Mouse (Mus musculus) embryonic facial prominence, embryonic 14.5 days (tissue): ENCODE measurements around the gene Ptpn6. TPM values are rescaled to one million over a fixed set of nuclear protein-coding genes. Genes with fewer than 3 reads are reported as not detected.
A peak's percentile ranks its signal among the peaks of the same experiment; 100 is the strongest.

Experiments used
- ATAC-seq: fragments of 200-750 bp; cut with Nextera tagmentation; 2 replicates; pipeline ENCODE4 v1.8.0; 2017; ENCODE audit warnings: low read depth, moderate number of reproducible peaks, moderate TSS enrichment
- DNase-seq: peaks from one replicate; pipeline ENCODE4 v3.0.0-alpha.2; 2015; ENCODE audit warnings: low spot score
- H3K27ac ChIP-seq: fragments of 300-500 bp; sonication (generic); replicated peaks from 2 replicates; pipeline ENCODE4 v1.5.1; 2014; ENCODE audit warnings: low read depth, mild to moderate bottlenecking, low read length, moderate library complexity
- H3K27me3 ChIP-seq: fragments of 300-500 bp; sonication (generic); replicated peaks from 2 replicates; pipeline ENCODE4 v1.6.1; 2014; ENCODE audit warnings: low read length; ENCODE audit not compliant: control insufficient read depth, insufficient read depth
- H3K36me3 ChIP-seq: fragments of 300-500 bp; sonication (generic); 2 replicates; pipeline ENCODE4 v1.6.1; 2014; ENCODE audit warnings: low read length, mixed read lengths; ENCODE audit not compliant: control insufficient read depth, insufficient read depth
- H3K4me1 ChIP-seq: fragments of 300-500 bp; sonication (generic); 2 replicates; pipeline ENCODE4 v1.6.1; 2014; ENCODE audit warnings: antibody characterized with exemption, low read length; ENCODE audit not compliant: control insufficient read depth, insufficient read depth
- H3K4me2 ChIP-seq: fragments of 300-500 bp; sonication (generic); 2 replicates; pipeline ENCODE4 v1.6.1; 2014; ENCODE audit warnings: low read depth, mild to moderate bottlenecking, low read length, moderate library complexity, mixed read lengths
- H3K4me3 ChIP-seq: fragments of 300-500 bp; sonication (generic); 2 replicates; pipeline ENCODE4 v1.5.1; 2014; ENCODE audit warnings: low read depth, mild to moderate bottlenecking, low read length
- H3K9ac ChIP-seq: fragments of 300-500 bp; sonication (generic); 2 replicates; pipeline ENCODE4 v1.6.1; 2014; ENCODE audit warnings: low read depth, mild to moderate bottlenecking, low read length, moderate library complexity, mixed read lengths
- H3K9me3 ChIP-seq: fragments of 300-500 bp; sonication (generic); 2 replicates; pipeline ENCODE4 v1.6.1; 2016; ENCODE audit warnings: low read length; ENCODE audit not compliant: control insufficient read depth
- WGBS: fragments of 180-500 bp; shearing (Covaris S2); extraction: QIAGEN DNeasy Blood & Tissue Kit; methylation state at CpG from one replicate; pipeline ENCODE4 v1.1.7; 2014; 5-methylcytosine and 5-hydroxymethylcytosine counted together
- polyA plus RNA-seq: library from polyadenylated mRNA; unstranded; fragments of >200 nt; fragmentation: Nextera tagmentation; extraction: Ambion mirVana; gene quantifications from 2 replicates; pipeline ENCODE4 v1.2.1, GENCODE M21; 2014

Gene Ptpn6
- polyA plus RNA-seq, 1 experiment from 2014 or later = 14.3 TPM

DNA sequence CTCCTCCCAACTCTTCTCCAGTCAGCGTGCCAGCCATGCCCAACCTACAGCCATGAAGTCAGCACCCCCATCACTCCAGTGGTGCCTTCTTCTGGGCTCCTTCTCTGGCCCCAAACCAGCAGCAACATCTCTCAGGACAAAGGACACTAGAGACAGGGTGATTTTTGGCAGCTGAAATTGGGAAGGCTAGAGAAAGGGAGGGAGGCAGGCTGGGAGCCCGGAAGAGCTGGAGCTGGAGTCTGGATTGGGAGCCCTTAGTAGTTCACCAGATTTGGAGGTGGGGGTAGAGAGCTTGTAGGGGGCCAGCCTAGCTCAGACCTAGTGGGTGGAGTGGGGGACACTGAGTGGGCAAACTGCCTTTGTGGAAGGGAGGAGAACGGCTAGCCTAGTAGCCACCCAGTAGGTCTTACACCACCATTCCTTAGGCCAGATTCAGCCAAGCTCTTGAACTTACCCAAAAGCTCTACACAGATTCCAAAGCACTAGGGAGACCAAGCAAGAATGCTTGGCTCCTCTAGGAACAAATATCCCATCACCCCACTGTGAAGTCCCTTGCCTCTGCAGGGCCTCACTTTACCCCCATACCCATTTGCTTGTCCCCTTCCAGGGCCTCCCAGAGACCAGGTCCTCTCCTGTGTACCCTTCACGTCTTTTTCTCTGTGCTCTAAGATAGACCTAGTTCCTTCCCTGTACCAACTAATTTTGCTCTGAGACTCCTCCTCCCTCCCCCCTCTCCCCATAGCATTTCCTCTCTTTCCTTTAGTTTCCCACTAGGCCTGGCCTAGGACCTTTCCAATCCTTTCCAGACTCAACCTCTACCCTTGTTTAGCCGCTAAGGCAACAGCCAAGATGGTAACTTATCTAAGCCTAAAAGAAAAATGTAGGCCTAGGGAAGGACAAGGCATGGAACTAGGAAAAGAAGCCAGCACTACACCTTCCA is 19.7 kb upstream of the Ptpn6 start:
- ATAC-seq = 0 out of 2 replicates have a peak, but pooled peaks have one; percentile 14
- peak overlapping the region; percentile 98 for H3K9ac ChIP-seq
- H3K9me3 ChIP-seq = no peaks in the 10 kb centered on the region
- H3K36me3 ChIP-seq = peaks cover 3% of the 10 kb centered on the region; the same call in 1 of the 2 replicates
- peak overlapping the region; percentile 98 for H3K27ac ChIP-seq
- H3K27me3 ChIP-seq = no peaks in the 10 kb centered on the region
- peaks cover 34% of the 10 kb centered on the region for H3K4me1 ChIP-seq
- 21% methylated on average over 5 of the region's 5 CpGs for WGBS
- H3K4me2 ChIP-seq = peak overlapping the region; percentile 73
- peak; percentile 74 for DNase-seq
- peak overlapping the region; percentile 79 for H3K4me3 ChIP-seq

GRCm38 (mm10) chr6:124757351-124757880 is 18.9 kb upstream of the Ptpn6 start:
- peaks cover 34% of the 10 kb centered on the region for H3K4me1 ChIP-seq
- H3K27ac ChIP-seq = peak overlapping the region; percentile 98
- H3K4me3 ChIP-seq = peak overlapping the region; percentile 79
- peaks cover 10% of the 10 kb centered on the region; the same call in 1 of the 2 replicates for H3K36me3 ChIP-seq
- H3K4me2 ChIP-seq = peak overlapping the region; percentile 73
- H3K27me3 ChIP-seq = no peaks in the 10 kb centered on the region
- DNase-seq (no peak), ATAC-seq (no peak)
- H3K9ac ChIP-seq = peak overlapping the region; percentile 98
- WGBS = 2% methylated on average over 5 of the region's 5 CpGs
- H3K9me3 ChIP-seq = no peaks in the 10 kb centered on the region

DNA sequence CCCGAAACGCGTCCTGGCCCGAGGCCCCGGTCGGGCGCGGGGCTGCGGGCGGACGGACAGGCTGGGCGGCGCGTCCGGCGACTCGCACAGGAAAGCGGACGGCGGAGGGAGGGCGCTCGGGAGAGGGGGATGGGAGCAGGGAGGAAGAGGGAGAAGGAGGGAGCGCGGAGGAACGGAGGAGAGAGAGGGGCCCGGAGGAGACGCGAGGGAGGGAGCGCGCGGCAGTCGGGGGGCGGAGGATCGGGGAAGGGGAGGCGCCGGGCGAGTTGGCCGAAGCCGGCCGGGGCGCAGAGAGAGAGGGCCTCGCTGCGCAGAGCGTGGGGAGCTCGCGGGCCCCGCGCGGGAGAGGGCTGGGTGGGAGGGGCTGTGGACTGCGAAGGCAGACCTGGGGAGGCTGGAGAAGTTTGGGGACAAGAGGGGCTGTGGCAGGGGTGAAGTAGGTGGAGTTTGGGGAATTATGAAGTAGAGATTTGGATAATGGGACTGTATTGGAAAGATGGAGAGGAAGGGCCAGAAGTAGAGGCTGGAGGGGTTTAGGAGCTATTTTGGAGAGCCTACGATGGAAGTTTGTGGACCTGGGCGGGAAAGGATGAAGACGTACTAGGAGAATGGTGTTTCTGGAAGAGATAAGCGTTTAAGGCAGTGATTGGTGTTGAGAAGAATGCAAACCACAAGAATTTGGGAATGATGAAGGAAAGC is 18.3 kb upstream of the Ptpn6 start:
- peaks cover 34% of the 10 kb centered on the region for H3K4me1 ChIP-seq
- under 1% methylated on average over 51 of the region's 54 CpGs for WGBS

DNA sequence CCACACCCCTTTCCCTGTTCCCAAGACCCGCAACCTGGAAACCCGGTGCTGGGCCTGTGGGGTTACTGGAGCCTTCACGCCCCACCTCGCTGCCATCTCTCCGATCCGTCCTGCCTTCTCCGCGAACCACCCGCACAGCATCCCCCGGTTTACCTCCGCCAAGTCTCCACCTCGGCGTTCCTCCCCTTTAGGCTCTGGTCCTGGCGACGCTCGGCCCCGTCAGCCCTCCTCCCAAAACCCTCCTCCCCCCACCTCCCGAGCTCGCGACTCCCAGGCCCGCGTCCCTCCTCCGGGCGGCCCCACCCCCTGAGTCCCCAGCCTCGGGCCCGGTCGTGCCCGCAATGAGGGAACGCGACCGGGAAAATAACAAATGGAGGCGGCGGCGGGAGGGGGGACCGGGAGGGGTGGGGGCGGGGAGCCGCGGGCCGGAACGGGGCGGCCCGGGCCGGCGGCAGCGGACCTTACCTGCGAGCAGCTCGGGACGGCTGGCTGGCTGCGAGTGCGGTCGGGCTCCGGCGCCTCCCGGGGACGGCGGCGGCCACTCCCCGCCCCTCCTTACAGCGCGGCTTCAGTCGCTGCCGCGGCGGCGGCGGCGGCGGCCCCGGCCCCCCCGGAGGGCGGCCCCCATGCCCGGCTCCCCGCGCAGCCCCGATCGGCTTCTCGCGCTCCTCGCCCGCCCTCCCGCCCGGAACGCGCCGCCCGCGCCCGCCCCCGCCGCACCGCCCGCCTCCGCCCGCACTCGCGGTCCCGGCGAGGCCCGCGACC is 17.5 kb upstream of the Ptpn6 start, which contains the start of the genes Gm45234 and Atn1:
Gm45234 (minus strand) TSS at position 191 of the 765 bp plus-strand sequence.
Atn1 (minus strand) TSS at position 694 of the 765 bp plus-strand sequence.
- Histone ChIP-seq H3K9me3 (no peaks in the 10 kb centered on the region), H3K27me3 (no peaks in the 10 kb centered on the region), H3K4me1 (peaks cover 34% of the 10 kb centered on the region), H3K36me3 (peaks cover 14% of the 10 kb centered on the region; the same call in 1 of the 2 replicates), H3K4me3 (peak within 1 kb of the TSS; percentile 79), H3K9ac (peak within 1 kb of the TSS; percentile 98), H3K4me2 (peak within 1 kb of the TSS; percentile 73), H3K27ac (peak within 1 kb of the TSS; percentile 98)
- DNase-seq = peak; percentile 90
- WGBS = under 1% methylated on average over 35 of the region's 100 CpGs
- peak; percentile 48 for ATAC-seq

More for the DNA sequence above, 18.3 kb upstream of the Ptpn6 start:
- Histone ChIP-seq H3K4me2 (peak overlapping the region; percentile 73), H3K27me3 (no peaks in the 10 kb centered on the region), H3K9me3 (no peaks in the 10 kb centered on the region), H3K4me3 (peak overlapping the region; percentile 79), H3K36me3 (peaks cover 10% of the 10 kb centered on the region; the same call in 1 of the 2 replicates), H3K27ac (peak overlapping the region; percentile 98), H3K9ac (peak overlapping the region; percentile 98)
- ATAC-seq = peak; percentile 84
- peak; percentile 94 for DNase-seq

- H3K4me1 ChIP-seq = peaks cover 34% of the 10 kb centered on the region
- peak overlapping the region; percentile 98 for H3K27ac ChIP-seq
- H3K36me3 ChIP-seq = peaks cover 17% of the 10 kb centered on the region; the same call in 1 of the 2 replicates
- 0% methylated on average over 3 of the region's 3 CpGs for WGBS
- DNase-seq (no peak), ATAC-seq (no peak)
- peak overlapping the region; percentile 73 for H3K4me2 ChIP-seq
- H3K27me3 ChIP-seq = no peaks in the 10 kb centered on the region
- H3K9me3 ChIP-seq = no peaks in the 10 kb centered on the region
- H3K4me3 ChIP-seq = peak overlapping the region; percentile 79
- peak overlapping the region; percentile 98 for H3K9ac ChIP-seq
Observed at GRCm38 (mm10) chr6:124755306-124755705, 16.8 kb upstream of the Ptpn6 start.

- no peak overlapping the region for H3K4me2 ChIP-seq
- peaks cover 30% of the 10 kb centered on the region for H3K4me1 ChIP-seq
- H3K9ac ChIP-seq = no peak overlapping the region
- no peak overlapping the region for H3K27ac ChIP-seq
- no peak overlapping the region for H3K4me3 ChIP-seq
- ATAC-seq (no peak), DNase-seq (no peak)
- no peaks in the 10 kb centered on the region for H3K9me3 ChIP-seq
- WGBS = 89% methylated on average over 2 of the region's 2 CpGs
- no peaks in the 10 kb centered on the region for H3K27me3 ChIP-seq
- peaks cover 31% of the 10 kb centered on the region for H3K36me3 ChIP-seq
Observed at GRCm38 (mm10) chr6:124753861-124754260, 15.3 kb upstream of the Ptpn6 start.

DNA sequence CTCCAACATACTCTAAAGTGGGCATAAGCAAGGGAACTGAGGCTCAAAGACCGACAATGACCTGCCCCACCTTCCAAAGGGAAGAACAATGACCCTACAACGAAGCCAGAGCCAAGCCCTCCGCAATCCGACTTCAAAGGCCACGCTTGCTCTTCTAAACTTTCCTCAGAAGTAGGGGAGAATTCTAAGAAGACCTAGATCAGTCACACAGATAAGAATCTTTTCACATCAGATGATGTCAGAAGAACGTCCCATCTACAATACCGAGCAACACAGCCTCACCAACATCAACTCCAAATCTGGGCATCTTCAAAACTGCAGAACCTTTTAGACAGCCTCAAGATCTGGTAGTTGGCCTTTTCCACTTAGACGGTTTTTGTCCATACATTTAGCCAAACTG is 11.9 kb upstream of the Ptpn6 start:
- ATAC-seq (no peak), DNase-seq (no peak)
- no peak overlapping the region for H3K4me3 ChIP-seq
- H3K9me3 ChIP-seq = no peaks in the 10 kb centered on the region
- peaks cover 56% of the 10 kb centered on the region for H3K36me3 ChIP-seq
- no peak overlapping the region for H3K27ac ChIP-seq
- H3K4me1 ChIP-seq = peaks cover 22% of the 10 kb centered on the region
- no peaks in the 10 kb centered on the region for H3K27me3 ChIP-seq
- 85% methylated on average over 8 of the region's 8 CpGs for WGBS
- H3K4me2 ChIP-seq = no peak overlapping the region
- H3K9ac ChIP-seq = no peak overlapping the region
